Mouse (Mus musculus) 416B (cell line): ENCODE results near the gene Nfia.
A peak's percentile ranks its signal among the peaks of the same experiment; 100 is the strongest.

Experiments
- DNase-seq: peaks from one replicate; pipeline ENCODE4 v3.0.0; 2011; ENCODE audit warnings: low read depth

The Nfia gene

GRCm38 (mm10) chr4:97816753-97817152 is 44.2 kb downstream of the Nfia start:
- DNase-seq, result no peak

DNA sequence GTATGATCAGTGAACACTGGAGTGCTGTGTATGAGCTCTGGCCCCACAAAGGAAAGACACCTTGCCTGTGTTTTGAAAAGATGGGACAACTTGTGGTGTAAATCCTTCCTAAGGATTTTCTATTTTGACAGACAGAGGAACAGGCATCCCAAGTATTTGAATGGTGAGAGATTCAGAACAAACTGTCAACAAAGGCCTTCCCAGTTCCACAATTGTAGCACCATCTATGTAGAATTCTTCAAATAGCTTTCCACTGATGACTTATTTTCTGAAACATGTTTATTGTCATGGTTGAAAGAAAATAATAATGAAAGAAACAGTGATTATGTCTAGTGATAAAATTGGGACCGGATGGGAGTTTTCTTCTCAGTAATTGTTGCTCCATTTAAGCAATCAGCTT is 45.2 kb downstream of the Nfia start:
- no peak for DNase-seq

DNA sequence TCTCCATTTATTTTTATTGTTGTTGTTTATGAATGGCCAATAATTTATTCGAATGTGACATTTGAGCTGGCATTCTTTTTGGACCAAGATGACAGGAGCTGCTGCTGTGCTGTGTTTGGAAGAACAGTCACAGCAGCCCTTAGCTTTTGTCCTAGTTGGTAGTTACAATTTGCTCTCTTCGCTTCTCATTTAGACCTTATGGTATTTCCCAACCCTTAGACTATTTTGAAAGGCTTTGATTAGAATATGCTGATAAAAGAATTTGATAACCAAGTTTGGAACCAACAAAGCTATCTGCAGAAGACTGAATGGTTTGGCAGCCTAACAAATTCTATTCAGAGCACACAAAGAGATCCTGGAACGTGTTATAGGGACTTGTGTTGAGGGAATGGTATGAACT is 46.0 kb downstream of the Nfia start:
- no peak for DNase-seq

- DNase-seq, result no peak
Measured at GRCm38 (mm10) chr4:97819101-97819500, 46.6 kb downstream of the Nfia start.

GRCm38 (mm10) chr4:97820474-97821259 is 48.1 kb downstream of the Nfia start:
- DNase-seq, result no peak

DNA sequence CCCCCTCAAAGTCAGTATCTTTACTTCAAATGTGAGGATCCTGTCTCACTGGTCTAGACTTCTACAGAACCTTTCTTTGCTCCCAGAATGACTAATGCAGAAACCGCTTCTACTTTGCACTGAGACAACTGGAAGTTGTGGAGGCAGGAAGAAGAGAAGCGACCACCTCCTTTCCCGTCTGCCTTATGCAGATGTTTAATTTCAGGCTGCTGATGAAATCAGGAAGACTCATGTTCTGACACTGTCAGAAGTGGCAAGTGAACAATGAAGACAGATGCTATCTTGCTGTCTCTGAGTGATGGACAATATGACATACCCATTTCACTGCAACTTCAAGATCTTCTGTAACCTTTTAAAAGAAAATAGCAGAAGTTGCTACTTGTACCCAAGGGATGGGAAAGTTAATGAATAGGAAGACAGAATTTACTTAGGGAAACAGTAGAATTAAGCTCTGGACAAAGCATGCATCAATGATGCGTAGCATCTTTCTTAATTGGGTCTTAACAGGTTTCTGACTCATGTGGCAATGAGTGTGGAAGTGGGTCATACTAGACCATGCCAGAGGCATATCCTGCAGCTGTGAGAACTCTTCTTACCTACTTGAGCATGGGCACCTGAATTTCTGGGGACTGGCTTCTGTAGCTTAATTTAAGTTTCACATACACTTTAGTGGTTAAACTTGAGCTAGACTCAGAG is 49.2 kb downstream of the Nfia start:
- peak; percentile 61 for DNase-seq

GRCm38 (mm10) chr4:97823512-97823911 is 51.0 kb downstream of the Nfia start:
- DNase-seq, result no peak

DNA sequence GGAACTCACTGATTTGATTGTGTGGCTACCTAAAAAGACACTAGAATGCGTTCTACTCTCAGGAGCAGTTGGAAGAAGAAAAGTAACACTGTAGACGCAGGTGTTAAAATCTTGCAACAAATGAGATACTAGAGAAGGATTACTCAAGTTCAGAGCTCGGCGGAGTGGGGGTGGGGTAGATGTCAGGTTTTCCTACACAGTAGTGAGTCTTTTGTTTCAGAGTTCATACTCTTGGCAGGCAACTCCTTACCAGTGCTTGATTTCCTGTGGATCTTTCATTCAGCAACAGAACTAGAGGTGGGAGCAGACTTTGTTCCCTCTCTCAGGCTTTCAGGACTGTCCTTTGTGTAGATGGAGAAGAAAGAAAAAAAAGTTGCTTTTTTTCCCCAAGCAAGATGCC is 51.9 kb downstream of the Nfia start:
- no peak for DNase-seq

GRCm38 (mm10) chr4:97825432-97825831 is 52.9 kb downstream of the Nfia start:
- DNase-seq, result no peak

- DNase-seq, result no peak
Measured at GRCm38 (mm10) chr4:97825841-97826240, 53.3 kb downstream of the Nfia start.

DNA sequence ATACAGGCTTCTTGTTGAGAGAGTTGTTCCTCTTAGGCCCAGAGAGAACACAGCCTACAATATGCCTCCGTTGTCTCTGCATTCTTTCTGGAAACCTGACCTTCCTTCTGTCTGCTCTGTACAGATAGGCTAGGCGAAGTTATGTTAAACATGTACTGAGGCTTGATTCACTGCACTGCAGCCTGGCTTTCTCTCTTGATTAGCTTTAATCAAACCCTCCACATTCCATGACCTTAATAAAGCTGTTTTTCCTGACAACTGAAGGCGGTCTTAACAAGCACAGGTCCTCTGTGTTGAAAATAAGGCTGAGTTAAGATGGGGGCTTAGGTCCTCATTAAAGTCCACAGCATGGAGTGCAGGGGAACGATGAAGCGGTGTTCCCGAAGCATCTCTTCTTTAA is 54.6 kb downstream of the Nfia start:
- no peak for DNase-seq

DNA sequence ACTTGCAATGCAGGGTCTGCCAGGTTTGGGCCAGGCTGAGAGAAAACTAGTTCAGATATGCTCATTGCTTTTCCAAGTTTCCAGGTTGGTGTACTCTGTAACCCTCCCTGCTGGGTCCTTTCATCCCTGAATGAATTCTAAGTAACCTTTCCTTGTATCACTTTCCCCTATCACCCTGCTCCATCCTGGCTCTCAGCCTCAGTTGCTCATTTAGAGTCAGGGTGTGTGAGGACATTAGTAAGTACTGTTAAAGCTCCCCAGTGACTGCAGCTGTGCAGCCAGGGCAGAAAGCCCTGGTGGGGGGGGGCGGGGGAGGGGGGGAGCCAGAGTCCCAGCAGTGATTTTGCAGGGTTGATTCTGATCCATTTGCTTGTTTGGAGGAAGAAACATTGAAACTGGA is 56.0 kb downstream of the Nfia start:
- no peak for DNase-seq

DNA sequence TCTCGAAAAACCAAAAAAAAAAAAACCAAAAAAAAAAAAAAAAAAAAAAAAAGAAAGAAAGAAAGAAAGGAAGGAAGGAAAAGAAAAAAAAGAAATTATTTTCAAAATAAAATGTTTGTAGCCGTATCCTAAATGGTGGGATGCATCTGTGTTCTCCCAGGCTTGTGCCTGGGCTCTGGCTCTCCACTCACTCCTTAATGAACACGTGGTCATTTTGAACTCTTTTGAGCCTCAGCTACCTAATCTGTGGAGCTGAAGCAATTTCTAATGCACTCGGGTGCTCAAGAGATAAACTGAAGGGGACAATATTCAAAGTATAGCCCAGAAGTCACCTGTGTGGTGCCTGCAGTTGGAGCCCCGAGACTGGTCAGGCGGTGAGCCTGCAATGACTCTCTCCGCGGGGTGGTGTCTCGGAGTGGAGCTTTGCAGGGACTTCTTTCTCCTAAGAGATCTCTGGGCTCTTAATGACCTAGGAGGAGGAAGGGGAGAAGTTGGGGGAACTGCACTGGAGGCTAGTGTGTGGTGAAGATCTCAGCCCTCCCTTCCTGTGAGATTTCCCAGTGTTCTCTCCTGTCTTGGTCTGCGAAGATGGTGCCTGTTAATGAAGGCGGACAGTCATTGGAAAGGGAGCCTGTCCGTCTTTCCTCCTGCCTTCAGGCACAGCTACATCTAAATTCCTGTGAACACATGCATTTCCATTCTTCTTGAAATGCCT is 57.0 kb downstream of the Nfia start:
- DNase-seq, result no peak

GRCm38 (mm10) chr4:97830051-97830853 is 57.7 kb downstream of the Nfia start:
- DNase-seq, result peak; percentile 34

DNA sequence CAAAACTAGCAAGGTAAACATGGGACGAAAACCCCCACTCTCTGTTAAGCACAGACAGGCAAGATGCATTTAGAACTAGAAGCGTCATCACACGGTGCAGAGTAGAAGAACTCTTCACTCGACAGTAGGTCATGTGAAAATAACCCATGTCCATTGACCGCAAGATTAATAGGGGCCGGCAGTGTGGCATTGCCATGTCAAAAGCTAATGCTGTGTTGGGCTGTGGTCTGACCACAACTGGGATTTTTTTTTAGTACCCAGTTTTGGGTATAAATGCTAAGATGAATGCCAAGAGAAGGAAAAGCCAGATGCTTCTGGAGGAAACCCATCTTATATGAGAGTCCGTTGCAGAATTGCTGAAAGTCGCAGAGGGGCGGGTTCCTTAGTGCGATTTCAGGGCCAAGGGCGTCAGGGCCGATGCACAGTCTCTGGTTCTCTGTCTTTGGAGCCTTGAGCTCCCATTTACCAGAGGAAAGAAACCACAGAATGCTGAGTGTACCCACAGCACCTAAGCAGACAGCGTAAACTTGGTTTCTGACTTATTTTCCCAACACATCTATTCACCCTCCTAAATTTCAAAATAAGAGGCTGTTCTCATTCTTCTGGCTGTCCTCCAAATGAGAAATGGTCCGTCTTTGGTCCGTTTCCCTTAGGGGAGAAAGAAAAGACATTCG is 58.5 kb downstream of the Nfia start:
- peak; percentile 84 for DNase-seq

- DNase-seq, result peak; percentile 92
Measured at GRCm38 (mm10) chr4:97831611-97832278, 59.2 kb downstream of the Nfia start.

- DNase-seq, result no peak
Measured at GRCm38 (mm10) chr4:97832279-97832640, 59.7 kb downstream of the Nfia start.

GRCm38 (mm10) chr4:97836812-97837211 is 64.3 kb downstream of the Nfia start:
- peak; percentile 71 for DNase-seq

DNA sequence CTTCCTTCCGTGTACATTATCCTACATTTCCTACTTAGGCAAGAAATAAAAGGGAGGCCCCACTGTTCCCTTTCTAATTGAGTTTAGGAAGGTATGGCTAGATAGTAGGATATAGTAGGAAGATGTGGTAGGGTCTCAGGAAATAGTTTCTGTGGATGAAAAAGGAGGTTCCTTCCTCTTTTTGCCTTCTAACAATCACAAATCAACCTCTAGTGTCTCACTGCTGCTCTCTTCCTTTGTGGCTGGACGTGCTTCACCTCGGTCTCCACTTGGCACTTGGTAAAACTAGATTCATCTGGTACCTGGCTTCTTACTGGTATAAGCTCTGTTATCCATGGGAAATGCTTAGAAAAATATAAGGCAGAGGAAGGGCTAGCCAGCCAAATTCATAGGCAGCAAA is 65.2 kb downstream of the Nfia start:
- peak; percentile 21 for DNase-seq

GRCm38 (mm10) chr4:97838651-97839050 is 66.1 kb downstream of the Nfia start:
- DNase-seq, result no peak
